Mouse (Mus musculus): ENCODE measurements around the gene Dhx58. TPM values are rescaled to one million over a fixed set of nuclear protein-coding genes. Genes with fewer than 3 reads are reported as not detected.
"Not testable (repeated sequence)": the region's sequence is repeated elsewhere in the genome, so short reads cannot be mapped to it uniquely, and the experiment has no call there.

Gene Dhx58
- polyA plus RNA-seq, 1 experiment from 2014 or later: 5.2 TPM

- H3K27me3 ChIP-seq: peaks cover 9% of the 10 kb centered on the region
- H3K4me2 ChIP-seq: no peak overlapping the region
- 53% methylated on average over 7 of the region's 7 CpGs for WGBS
- no peak overlapping the region for H3K4me3 ChIP-seq
- no peak overlapping the region for H3K9ac ChIP-seq
- peaks cover 16% of the 10 kb centered on the region for H3K4me1 ChIP-seq
- no peaks in the 10 kb centered on the region for H3K9me3 ChIP-seq
- H3K36me3 ChIP-seq: no peaks in the 10 kb centered on the region
- H3K27ac ChIP-seq: no peak overlapping the region
- ATAC-seq (ENCODE audit: insufficient number of reproducible peaks, insufficient read depth, low FRiP score, low TSS enrichment, low read depth): no peak
These were observed 26.3 kb downstream of the Dhx58 start for GRCm38 (mm10) chr11:100677810-100678209.

- H3K27ac ChIP-seq: no peak overlapping the region
- H3K4me2 ChIP-seq: peak overlapping the region; percentile 56
- peak; percentile 50; the same call in 1 of the 2 replicates for ATAC-seq (ENCODE audit: insufficient number of reproducible peaks, insufficient read depth, low FRiP score, low TSS enrichment, low read depth)
- peaks cover 19% of the 10 kb centered on the region for H3K4me1 ChIP-seq
- no peaks in the 10 kb centered on the region for H3K36me3 ChIP-seq
- H3K4me3 ChIP-seq: peak overlapping the region; percentile 28
- peaks cover 19% of the 10 kb centered on the region for H3K27me3 ChIP-seq
- H3K9ac ChIP-seq: peak overlapping the region; percentile 68
- no peaks in the 10 kb centered on the region for H3K9me3 ChIP-seq
- WGBS: 4% methylated on average over 23 of the region's 23 CpGs
These were observed 30.9 kb downstream of the Dhx58 start for GRCm38 (mm10) chr11:100673169-100673568.

GRCm38 (mm10) chr11:100671956-100672355, 32.1 kb downstream of the Dhx58 start:
- WGBS: 83% methylated on average over 2 of the region's 2 CpGs
- H3K36me3 ChIP-seq: no peaks in the 10 kb centered on the region
- no peak overlapping the region for H3K4me3 ChIP-seq
- H3K9me3 ChIP-seq: no peaks in the 10 kb centered on the region
- no peak overlapping the region for H3K4me2 ChIP-seq
- H3K27ac ChIP-seq: no peak overlapping the region
- H3K9ac ChIP-seq: no peak overlapping the region
- peaks cover 19% of the 10 kb centered on the region for H3K27me3 ChIP-seq
- ATAC-seq (ENCODE audit: insufficient number of reproducible peaks, insufficient read depth, low FRiP score, low TSS enrichment, low read depth): no peak
- peaks cover 11% of the 10 kb centered on the region for H3K4me1 ChIP-seq

- peaks cover 11% of the 10 kb centered on the region for H3K4me1 ChIP-seq
- H3K27me3 ChIP-seq: peaks cover 19% of the 10 kb centered on the region
- 81% methylated on average over 1 of the region's 1 CpGs for WGBS
- no peak for ATAC-seq (ENCODE audit: insufficient number of reproducible peaks, insufficient read depth, low FRiP score, low TSS enrichment, low read depth)
- no peaks in the 10 kb centered on the region for H3K36me3 ChIP-seq
- H3K4me2 ChIP-seq: no peak overlapping the region
- no peak overlapping the region for H3K27ac ChIP-seq
- no peak overlapping the region for H3K4me3 ChIP-seq
- H3K9ac ChIP-seq: no peak overlapping the region
- H3K9me3 ChIP-seq: no peaks in the 10 kb centered on the region
These were observed 33.0 kb downstream of the Dhx58 start for GRCm38 (mm10) chr11:100671049-100671448.

- H3K36me3 ChIP-seq: no peaks in the 10 kb centered on the region
- H3K27me3 ChIP-seq: no peaks in the 10 kb centered on the region
- no peak overlapping the region for H3K27ac ChIP-seq
- no peaks in the 10 kb centered on the region for H3K9me3 ChIP-seq
- WGBS: 72% methylated on average over 10 of the region's 10 CpGs
- no peak overlapping the region for H3K9ac ChIP-seq
- no peak overlapping the region for H3K4me2 ChIP-seq
- peaks cover 21% of the 10 kb centered on the region for H3K4me1 ChIP-seq
- ATAC-seq (ENCODE audit: insufficient number of reproducible peaks, insufficient read depth, low FRiP score, low TSS enrichment, low read depth): no peak
- H3K4me3 ChIP-seq: no peak overlapping the region
These were observed 44.3 kb downstream of the Dhx58 start for GRCm38 (mm10) chr11:100659806-100660205.

- ATAC-seq (ENCODE audit: insufficient number of reproducible peaks, insufficient read depth, low FRiP score, low TSS enrichment, low read depth): no peak
- WGBS: 5% methylated on average over 6 of the region's 6 CpGs
- H3K36me3 ChIP-seq: no peaks in the 10 kb centered on the region
- H3K4me3 ChIP-seq: no peak overlapping the region
- H3K27ac ChIP-seq: no peak overlapping the region
- H3K4me1 ChIP-seq: peaks cover 21% of the 10 kb centered on the region
- peaks cover 7% of the 10 kb centered on the region for H3K27me3 ChIP-seq
- H3K9me3 ChIP-seq: no peaks in the 10 kb centered on the region
- peak overlapping the region; percentile 17; the same call in 1 of the 2 replicates for H3K4me2 ChIP-seq
- H3K9ac ChIP-seq: no peak overlapping the region
These were observed 47.6 kb downstream of the Dhx58 start for GRCm38 (mm10) chr11:100656458-100656857.

- not testable (repeated sequence) for H3K4me2 ChIP-seq; H3K9ac ChIP-seq; H3K27ac ChIP-seq; H3K9me3 ChIP-seq; H3K4me3 ChIP-seq; ATAC-seq (ENCODE audit: insufficient number of reproducible peaks, insufficient read depth, low FRiP score, low TSS enrichment, low read depth); H3K36me3 ChIP-seq
- peaks cover 27% of the 10 kb centered on the region for H3K4me1 ChIP-seq
- WGBS: 66% methylated on average over 3 of the region's 3 CpGs
- peaks cover 16% of the 10 kb centered on the region for H3K27me3 ChIP-seq
These were observed 48.5 kb downstream of the Dhx58 start for GRCm38 (mm10) chr11:100655589-100655988.

GRCm38 (mm10) chr11:100651748-100652147, 52.3 kb downstream of the Dhx58 start:
- H3K9me3 ChIP-seq: no peaks in the 10 kb centered on the region
- H3K27ac ChIP-seq: no peak overlapping the region
- H3K4me3 ChIP-seq: no peak overlapping the region
- peaks cover 36% of the 10 kb centered on the region for H3K27me3 ChIP-seq
- peaks cover 24% of the 10 kb centered on the region for H3K4me1 ChIP-seq
- WGBS: 12% methylated on average over 3 of the region's 3 CpGs
- no peak overlapping the region for H3K9ac ChIP-seq
- no peak for ATAC-seq (ENCODE audit: insufficient number of reproducible peaks, insufficient read depth, low FRiP score, low TSS enrichment, low read depth)
- H3K36me3 ChIP-seq: no peaks in the 10 kb centered on the region
- no peak overlapping the region for H3K4me2 ChIP-seq

- Histone ChIP-seq H3K4me2 (peak overlapping the region; percentile 26; the same call in 1 of the 2 replicates), H3K27me3 (peaks cover 36% of the 10 kb centered on the region), H3K9ac (no peak overlapping the region), H3K4me1 (peaks cover 19% of the 10 kb centered on the region), H3K4me3 (no peak overlapping the region), H3K27ac (peak overlapping the region; percentile 55; the same call in 1 of the 2 replicates), H3K36me3 (no peaks in the 10 kb centered on the region), H3K9me3 (no peaks in the 10 kb centered on the region)
- WGBS: 15% methylated on average over 8 of the region's 8 CpGs
- ATAC-seq (ENCODE audit: insufficient number of reproducible peaks, insufficient read depth, low FRiP score, low TSS enrichment, low read depth): no peak
These were observed 52.9 kb downstream of the Dhx58 start for GRCm38 (mm10) chr11:100651205-100651604.

- peaks cover 41% of the 10 kb centered on the region for H3K27me3 ChIP-seq
- H3K4me2 ChIP-seq: no peak overlapping the region
- 86% methylated on average over 8 of the region's 8 CpGs for WGBS
- H3K9ac ChIP-seq: no peak overlapping the region
- H3K4me1 ChIP-seq: peaks cover 23% of the 10 kb centered on the region
- ATAC-seq (ENCODE audit: insufficient number of reproducible peaks, insufficient read depth, low FRiP score, low TSS enrichment, low read depth): no peak
- no peaks in the 10 kb centered on the region for H3K36me3 ChIP-seq
- no peak overlapping the region for H3K27ac ChIP-seq
- H3K4me3 ChIP-seq: no peak overlapping the region
- H3K9me3 ChIP-seq: no peaks in the 10 kb centered on the region
These were observed 55.7 kb downstream of the Dhx58 start for GRCm38 (mm10) chr11:100648405-100648804.

GRCm38 (mm10) chr11:100646265-100646664, 57.8 kb downstream of the Dhx58 start:
- ATAC-seq (ENCODE audit: insufficient number of reproducible peaks, insufficient read depth, low FRiP score, low TSS enrichment, low read depth): no peak
- Histone ChIP-seq H3K27me3 (peaks cover 37% of the 10 kb centered on the region), H3K27ac (no peak overlapping the region), H3K9ac (no peak overlapping the region), H3K4me3 (no peak overlapping the region), H3K4me2 (no peak overlapping the region), H3K36me3 (no peaks in the 10 kb centered on the region), H3K9me3 (no peaks in the 10 kb centered on the region), H3K4me1 (peaks cover 23% of the 10 kb centered on the region)
- WGBS: 10% methylated on average over 1 of the region's 1 CpGs
